Mouse (Mus musculus): ENCODE data around the gene Gse1. TPM values are rescaled to one million over a fixed set of nuclear protein-coding genes. Genes with fewer than 3 reads are reported as not detected.

Gene Gse1
- polyA plus RNA-seq, 1 experiment: 52.4 TPM

- peak; percentile 69 to 78 for DNase-seq
- Histone ChIP-seq H3K4me3 (replicated peaks; ENCODE audit: insufficient read depth, low read depth, low read length) (no peak overlapping the region), H3K4me1 (ENCODE audit: control insufficient read depth, insufficient read depth, low read length) (peaks cover 23% of the 10 kb centered on the region), H3K27ac (ENCODE audit: insufficient read depth, low read length) (no peak overlapping the region), H3K27me3 (ENCODE audit: control insufficient read depth, insufficient read depth, low read length) (no peaks in the 10 kb centered on the region)
- TF ChIP-seq POLR2A (IDR thresholded peaks at IDR 0.05; ENCODE audit: borderline replicate concordance, insufficient read depth, low read length) (no peak), CTCF (IDR thresholded peaks at IDR 0.05; ENCODE audit: borderline replicate concordance, insufficient read depth, low read depth, low read length) (0 out of 2 replicates have a peak, but pooled peaks have one; percentile 3)
- WGBS: 20% methylated on average over 11 of the region's 11 CpGs
Observed at GRCm38 (mm10) chr8:120368814-120369649, 140.8 kb downstream of the Gse1 start.

DNA sequence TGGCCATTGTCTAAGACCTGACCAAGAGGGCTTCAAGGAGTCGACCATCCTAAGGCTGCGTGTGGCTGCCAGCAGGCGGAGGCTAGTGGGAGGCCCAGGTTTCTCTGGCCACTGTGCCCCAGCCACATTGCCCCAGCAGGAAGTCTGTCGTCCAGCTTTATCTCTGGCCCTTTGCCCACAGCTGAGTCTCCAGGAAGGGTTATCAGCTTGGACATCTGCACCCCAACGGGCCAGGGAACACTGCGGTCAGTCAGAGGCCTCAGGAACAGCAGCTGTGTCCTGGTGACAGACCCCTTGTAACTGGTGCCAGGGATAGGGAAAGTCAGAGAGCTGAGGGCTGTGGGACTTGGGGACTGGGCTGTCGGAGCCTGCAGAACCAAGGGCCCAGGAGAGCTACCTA is 141.7 kb downstream of the Gse1 start:
- H3K27ac ChIP-seq (ENCODE audit: insufficient read depth, low read length): no peak overlapping the region
- DNase-seq: no peak
- no peak overlapping the region for H3K4me3 ChIP-seq (replicated peaks; ENCODE audit: insufficient read depth, low read depth, low read length)
- H3K4me1 ChIP-seq (ENCODE audit: control insufficient read depth, insufficient read depth, low read length): peaks cover 31% of the 10 kb centered on the region
- WGBS: 41% methylated on average over 7 of the region's 7 CpGs
- H3K27me3 ChIP-seq (ENCODE audit: control insufficient read depth, insufficient read depth, low read length): no peaks in the 10 kb centered on the region
- no peak for TF ChIP-seq POLR2A (IDR thresholded peaks at IDR 0.05; ENCODE audit: borderline replicate concordance, insufficient read depth, low read length)
- no peak for TF ChIP-seq CTCF (IDR thresholded peaks at IDR 0.05; ENCODE audit: borderline replicate concordance, insufficient read depth, low read depth, low read length)

DNA sequence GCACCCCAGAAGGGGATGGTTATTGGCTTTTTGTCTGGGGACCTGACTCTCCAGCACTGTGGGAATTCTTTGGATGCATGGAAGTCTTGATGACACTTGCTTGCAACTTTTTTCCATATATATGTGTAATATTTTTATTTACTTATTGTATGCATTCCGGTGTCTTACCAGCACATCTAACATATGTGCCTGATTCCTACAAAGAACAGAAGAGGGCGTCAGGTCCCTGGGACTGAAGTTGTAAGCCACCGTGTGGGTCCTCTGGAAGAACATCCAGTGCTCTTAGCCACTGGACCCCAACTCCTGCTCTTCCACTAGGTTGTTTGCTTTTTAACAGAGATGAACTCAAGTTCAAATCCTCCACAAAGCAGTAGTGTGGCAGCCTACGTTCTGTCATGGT is 142.2 kb downstream of the Gse1 start:
- no peak overlapping the region for H3K4me3 ChIP-seq (replicated peaks; ENCODE audit: insufficient read depth, low read depth, low read length)
- no peak overlapping the region for H3K27ac ChIP-seq (ENCODE audit: insufficient read depth, low read length)
- WGBS: 91% methylated on average over 4 of the region's 4 CpGs
- DNase-seq: no peak
- H3K4me1 ChIP-seq (ENCODE audit: control insufficient read depth, insufficient read depth, low read length): peaks cover 31% of the 10 kb centered on the region
- no peaks in the 10 kb centered on the region for H3K27me3 ChIP-seq (ENCODE audit: control insufficient read depth, insufficient read depth, low read length)
- TF ChIP-seq CTCF (IDR thresholded peaks at IDR 0.05; ENCODE audit: borderline replicate concordance, insufficient read depth, low read depth, low read length): no peak
- no peak for TF ChIP-seq POLR2A (IDR thresholded peaks at IDR 0.05; ENCODE audit: borderline replicate concordance, insufficient read depth, low read length)

DNA sequence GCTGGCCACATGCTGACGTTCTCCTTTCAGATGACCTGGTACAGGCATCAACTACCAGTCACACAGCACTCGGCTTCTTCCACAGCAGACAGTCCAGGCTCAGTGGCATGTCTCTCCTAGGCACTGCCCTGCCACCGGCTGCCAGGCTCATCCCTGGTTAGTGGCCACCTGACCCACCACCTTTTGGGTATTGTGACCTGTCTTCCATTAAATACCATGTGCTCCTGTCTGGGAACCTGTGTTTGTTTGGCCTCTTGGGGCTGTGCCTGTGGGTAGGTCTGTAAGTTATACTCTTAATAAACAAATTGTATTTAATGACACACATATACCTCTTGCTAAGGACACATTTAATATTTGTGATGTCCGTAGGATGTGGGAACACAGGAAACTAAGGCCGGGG is 142.9 kb downstream of the Gse1 start:
- 91% methylated on average over 5 of the region's 5 CpGs for WGBS
- H3K27ac ChIP-seq (ENCODE audit: insufficient read depth, low read length): no peak overlapping the region
- no peak for TF ChIP-seq CTCF (IDR thresholded peaks at IDR 0.05; ENCODE audit: borderline replicate concordance, insufficient read depth, low read depth, low read length)
- TF ChIP-seq POLR2A (IDR thresholded peaks at IDR 0.05; ENCODE audit: borderline replicate concordance, insufficient read depth, low read length): no peak
- no peaks in the 10 kb centered on the region for H3K27me3 ChIP-seq (ENCODE audit: control insufficient read depth, insufficient read depth, low read length)
- peaks cover 34% of the 10 kb centered on the region for H3K4me1 ChIP-seq (ENCODE audit: control insufficient read depth, insufficient read depth, low read length)
- DNase-seq: no peak
- no peak overlapping the region for H3K4me3 ChIP-seq (replicated peaks; ENCODE audit: insufficient read depth, low read depth, low read length)

GRCm38 (mm10) chr8:120371725-120372457 is 143.6 kb downstream of the Gse1 start:
- Histone ChIP-seq H3K27me3 (ENCODE audit: control insufficient read depth, insufficient read depth, low read length) (no peaks in the 10 kb centered on the region), H3K27ac (ENCODE audit: insufficient read depth, low read length) (no peak overlapping the region), H3K4me3 (replicated peaks; ENCODE audit: insufficient read depth, low read depth, low read length) (no peak overlapping the region), H3K4me1 (ENCODE audit: control insufficient read depth, insufficient read depth, low read length) (peaks cover 32% of the 10 kb centered on the region)
- DNase-seq: no peak
- 93% methylated on average over 8 of the region's 8 CpGs for WGBS
- TF ChIP-seq CTCF (IDR thresholded peaks at IDR 0.05; ENCODE audit: borderline replicate concordance, insufficient read depth, low read depth, low read length) (no peak), POLR2A (IDR thresholded peaks at IDR 0.05; ENCODE audit: borderline replicate concordance, insufficient read depth, low read length) (no peak)

- Histone ChIP-seq H3K4me1 (ENCODE audit: control insufficient read depth, insufficient read depth, low read length) (peaks cover 28% of the 10 kb centered on the region), H3K27ac (ENCODE audit: insufficient read depth, low read length) (no peak overlapping the region), H3K4me3 (replicated peaks; ENCODE audit: insufficient read depth, low read depth, low read length) (no peak overlapping the region), H3K27me3 (ENCODE audit: control insufficient read depth, insufficient read depth, low read length) (no peaks in the 10 kb centered on the region)
- DNase-seq: no peak
- over 99% methylated on average over 6 of the region's 6 CpGs for WGBS
- TF ChIP-seq POLR2A (IDR thresholded peaks at IDR 0.05; ENCODE audit: borderline replicate concordance, insufficient read depth, low read length) (no peak), CTCF (IDR thresholded peaks at IDR 0.05; ENCODE audit: borderline replicate concordance, insufficient read depth, low read depth, low read length) (no peak)
Observed at GRCm38 (mm10) chr8:120372684-120373083, 144.4 kb downstream of the Gse1 start.

DNA sequence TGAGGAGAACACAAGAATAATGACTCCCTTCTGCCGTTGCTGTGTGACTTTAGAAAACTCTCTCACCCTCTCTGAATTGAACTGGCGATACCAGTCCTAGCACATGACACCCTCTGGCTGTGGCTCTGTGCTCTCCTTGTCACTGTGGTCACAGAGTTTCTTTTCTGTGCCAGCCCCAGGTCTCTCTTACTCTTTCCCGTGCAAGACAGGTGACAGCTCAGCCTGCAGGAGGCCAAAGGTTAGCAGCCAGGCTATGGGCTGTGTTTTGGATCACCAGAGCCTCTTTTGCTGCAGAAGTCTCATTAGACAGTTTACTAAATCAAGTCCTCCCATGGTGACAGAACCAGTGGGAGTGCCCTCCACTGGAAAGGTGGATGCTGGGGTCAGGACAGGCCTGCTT is 145.4 kb downstream of the Gse1 start:
- WGBS: 91% methylated on average over 3 of the region's 3 CpGs
- Histone ChIP-seq H3K4me1 (ENCODE audit: control insufficient read depth, insufficient read depth, low read length) (peaks cover 31% of the 10 kb centered on the region), H3K27ac (ENCODE audit: insufficient read depth, low read length) (no peak overlapping the region)

More for the DNA sequence above, 145.4 kb downstream of the Gse1 start:
- no peaks in the 10 kb centered on the region for H3K27me3 ChIP-seq (ENCODE audit: control insufficient read depth, insufficient read depth, low read length)
- DNase-seq: no peak
- no peak for TF ChIP-seq CTCF (IDR thresholded peaks at IDR 0.05; ENCODE audit: borderline replicate concordance, insufficient read depth, low read depth, low read length)
- TF ChIP-seq POLR2A (IDR thresholded peaks at IDR 0.05; ENCODE audit: borderline replicate concordance, insufficient read depth, low read length): no peak
- H3K4me3 ChIP-seq (replicated peaks; ENCODE audit: insufficient read depth, low read depth, low read length): no peak overlapping the region

Measured in cerebellum, adult 2 months (tissue).